Mouse (Mus musculus): ENCODE measurements around the gene Gm853. TPM values are rescaled to one million over a fixed set of nuclear protein-coding genes. Genes with fewer than 3 reads are reported as not detected.

Gm853 gene
- polyA plus RNA-seq, 1 experiment from 2014 or later: not detected

Other genes starting within 250 kb of the Gm853 start
- gene Adgrb2, start 237.5 kb downstream of the Gm853 start, polyA plus RNA-seq (2016; fragmentation: Nextera tagmentation; extraction: Ambion mirVana): 7.6 and 8.2 TPM in 2 replicates
- 40.3 and 46.2 TPM in 2 replicates for gene Col16a1, start 174.6 kb downstream of the Gm853 start, polyA plus RNA-seq (2016; fragmentation: Nextera tagmentation; extraction: Ambion mirVana)
- gene Pef1, start 119.8 kb downstream of the Gm853 start, polyA plus RNA-seq (2016; fragmentation: Nextera tagmentation; extraction: Ambion mirVana): 65.6 and 69.5 TPM in 2 replicates
- gene Hcrtr1, start 83.0 kb downstream of the Gm853 start, polyA plus RNA-seq (2016; fragmentation: Nextera tagmentation; extraction: Ambion mirVana): 0.27 and 0.32 TPM in 2 replicates
- 11.8 and 12.9 TPM in 2 replicates for gene Tinagl1, start 47.3 kb downstream of the Gm853 start, polyA plus RNA-seq (2016; fragmentation: Nextera tagmentation; extraction: Ambion mirVana)
- 154 and 159 TPM in 2 replicates for gene Serinc2, start 56.8 kb upstream of the Gm853 start, polyA plus RNA-seq (2016; fragmentation: Nextera tagmentation; extraction: Ambion mirVana)
- gene Fabp3, start 86.2 kb upstream of the Gm853 start, polyA plus RNA-seq (2016; fragmentation: Nextera tagmentation; extraction: Ambion mirVana): 14.6 and 14.9 TPM in 2 replicates
- not detected in 2 replicates for gene Gm10570, start 86.3 kb upstream of the Gm853 start, polyA plus RNA-seq (2016; fragmentation: Nextera tagmentation; extraction: Ambion mirVana)
- 74.1 and 79.6 TPM in 2 replicates for gene Zcchc17, start 137.5 kb upstream of the Gm853 start, polyA plus RNA-seq (2016; fragmentation: Nextera tagmentation; extraction: Ambion mirVana)
- gene Snrnp40, start 137.7 kb upstream of the Gm853 start, polyA plus RNA-seq (2016; fragmentation: Nextera tagmentation; extraction: Ambion mirVana): 188 and 193 TPM in 2 replicates

Measured in embryonic facial prominence, embryonic 12.5 days (tissue).